Mouse (Mus musculus) brain, embryonic 18.5 days (tissue): ENCODE measurements at regions not wholly inside any gene's neighbourhood (a gene's known extent, or its start where the extent isn't known, plus 50 kb on each side); places are given as distances from the start of the nearest gene placed in this dataset.
"Not testable (repeated sequence)": the region's sequence is repeated elsewhere in the genome, so short reads cannot be mapped to it uniquely, and the experiment has no call there.

Source experiments
- DNase-seq: peaks from one replicate; pipeline ENCODE4 v3.0.0-alpha.2; 2012; ENCODE audit warnings: low read depth, low spot score

DNA sequence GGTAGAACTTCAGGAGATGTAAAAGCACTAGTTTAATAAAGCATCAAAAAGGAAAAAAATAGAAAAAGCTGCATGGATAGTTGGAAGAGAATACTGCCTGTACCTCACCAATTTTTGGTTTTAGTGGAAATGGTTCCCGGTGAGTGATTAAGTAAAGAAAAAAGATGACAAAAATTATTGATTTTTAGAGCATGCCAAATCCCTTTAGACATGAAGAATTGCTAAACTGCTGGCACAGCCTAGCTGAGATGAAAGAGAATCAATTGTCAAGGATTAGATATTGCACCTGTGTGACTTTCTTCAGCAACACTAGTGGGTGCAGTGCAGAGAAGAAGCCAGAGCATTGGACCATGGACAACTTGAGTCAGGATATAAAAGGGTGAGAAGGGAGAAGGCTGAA is 348.7 kb upstream of the Cpeb2 start:
- DNase-seq = no peak

GRCm38 (mm10) chr5:42891890-42892289 is 341.1 kb upstream of the Cpeb2 start:
- peak; percentile 26 for DNase-seq

- DNase-seq = no peak
These were observed 326.8 kb upstream of the Cpeb2 start for GRCm38 (mm10) chr5:42906136-42906535.

- DNase-seq = no peak
These were observed 313.6 kb upstream of the Cpeb2 start for GRCm38 (mm10) chr5:42919328-42919727.

DNA sequence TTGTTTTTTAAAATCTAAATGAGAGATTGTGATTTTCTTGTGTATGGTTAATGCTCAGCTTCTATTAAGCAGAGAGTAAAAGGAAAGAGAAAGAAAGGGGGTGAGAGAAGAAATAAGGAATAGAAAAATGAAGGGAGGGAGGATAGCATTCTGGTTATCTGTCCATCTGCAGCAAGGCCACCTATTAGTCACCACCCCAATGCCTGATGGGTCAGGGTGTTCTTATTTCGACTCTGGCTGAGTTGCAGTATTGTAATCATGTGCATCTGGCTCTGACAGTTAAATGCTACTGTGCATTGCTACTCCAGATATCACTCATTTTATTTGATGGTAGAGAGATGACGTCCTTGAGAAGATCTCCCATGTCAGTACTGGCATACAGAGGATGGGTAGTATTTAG is 300.9 kb upstream of the Cpeb2 start:
- no peak for DNase-seq

- DNase-seq = no peak
These were observed 273.6 kb upstream of the Cpeb2 start for GRCm38 (mm10) chr5:42959296-42959862.

- not testable (repeated sequence) for DNase-seq
These were observed 266.0 kb upstream of the Cpeb2 start for GRCm38 (mm10) chr5:42966952-42967351.

DNA sequence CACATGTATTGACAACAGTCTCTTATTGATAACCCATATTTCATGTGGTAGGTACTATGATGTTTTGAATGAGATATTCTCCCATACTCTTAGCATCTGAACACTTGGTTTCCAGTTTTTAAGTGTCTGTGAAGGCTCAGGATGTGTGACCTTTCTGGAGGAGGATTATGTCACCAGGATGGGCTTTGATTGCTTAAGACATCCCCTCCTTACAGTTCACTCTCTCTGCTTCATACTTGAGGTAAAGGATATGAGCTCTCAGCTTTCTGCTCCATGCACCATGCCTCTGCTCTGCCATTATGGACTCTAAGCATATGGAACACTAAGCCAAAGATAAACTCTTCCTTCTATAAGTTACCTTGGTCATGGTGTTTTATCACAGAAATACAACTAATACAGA is 263.8 kb upstream of the Cpeb2 start:
- no peak for DNase-seq

GRCm38 (mm10) chr5:42969621-42970020 is 263.3 kb upstream of the Cpeb2 start:
- DNase-seq = no peak

- DNase-seq = no peak
These were observed 255.9 kb upstream of the Cpeb2 start for GRCm38 (mm10) chr5:42977108-42977507.

DNA sequence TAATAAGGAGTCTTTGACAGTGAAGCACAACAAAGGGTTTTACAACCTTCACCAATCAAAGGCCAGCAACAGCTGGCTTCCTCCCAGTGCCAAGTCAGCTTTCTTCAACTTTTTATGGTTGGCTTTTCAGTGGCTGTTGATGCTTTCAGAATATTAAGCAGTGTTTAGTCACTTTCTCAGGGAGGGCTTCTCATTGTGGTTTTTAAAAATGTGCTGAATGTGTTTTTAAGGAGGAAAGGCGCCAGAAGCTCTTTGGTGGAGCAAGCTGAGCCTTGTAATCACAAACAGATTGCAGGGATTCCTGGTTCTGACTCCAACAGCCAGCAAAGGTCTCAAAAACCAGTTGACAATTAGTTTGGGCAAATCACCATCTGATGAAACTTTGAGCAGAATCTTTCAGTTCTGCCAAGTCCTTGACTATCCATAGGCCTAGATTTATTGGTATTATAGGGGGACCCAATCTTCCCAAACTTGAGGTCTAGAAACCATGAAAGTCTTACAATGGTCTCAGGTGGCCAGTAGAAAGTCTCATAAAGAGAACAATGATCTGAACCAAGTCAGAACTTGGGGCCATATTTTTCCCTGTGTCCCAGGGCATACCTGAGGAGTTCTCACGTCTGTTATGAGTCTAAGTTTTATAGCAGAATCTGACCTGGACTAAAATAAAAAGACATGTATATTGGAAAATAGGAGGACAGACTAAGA is 251.9 kb upstream of the Cpeb2 start:
- DNase-seq = no peak

DNA sequence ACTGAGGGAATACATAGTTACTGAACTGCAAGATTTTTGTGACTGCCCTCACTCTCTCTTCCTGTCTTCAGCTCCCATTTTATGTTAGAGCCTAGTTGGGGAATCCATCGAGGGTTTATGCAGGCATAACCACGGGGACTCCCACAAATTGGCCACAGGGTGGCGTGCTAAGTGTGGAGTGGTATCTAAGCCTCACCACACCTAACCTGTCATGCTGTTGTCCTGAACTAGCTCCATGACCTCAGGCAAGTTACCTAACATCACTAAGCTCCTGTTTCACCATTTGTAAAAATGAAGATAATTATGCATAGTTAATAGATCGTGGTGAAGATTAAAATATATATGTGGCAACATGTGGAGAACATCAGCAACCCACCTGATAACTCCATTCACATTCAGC is 246.8 kb upstream of the Cpeb2 start:
- DNase-seq = no peak

GRCm38 (mm10) chr5:42987710-42988466 is 245.1 kb upstream of the Cpeb2 start:
- no peak for DNase-seq

GRCm38 (mm10) chr5:42989287-42989686 is 243.7 kb upstream of the Cpeb2 start:
- no peak for DNase-seq

- no peak for DNase-seq
These were observed 208.9 kb upstream of the Cpeb2 start for GRCm38 (mm10) chr5:43024006-43024593.

- no peak for DNase-seq
These were observed 201.7 kb upstream of the Cpeb2 start for GRCm38 (mm10) chr5:43031285-43031684.

- no peak for DNase-seq
These were observed 201.1 kb upstream of the Cpeb2 start for GRCm38 (mm10) chr5:43031916-43032315.

DNA sequence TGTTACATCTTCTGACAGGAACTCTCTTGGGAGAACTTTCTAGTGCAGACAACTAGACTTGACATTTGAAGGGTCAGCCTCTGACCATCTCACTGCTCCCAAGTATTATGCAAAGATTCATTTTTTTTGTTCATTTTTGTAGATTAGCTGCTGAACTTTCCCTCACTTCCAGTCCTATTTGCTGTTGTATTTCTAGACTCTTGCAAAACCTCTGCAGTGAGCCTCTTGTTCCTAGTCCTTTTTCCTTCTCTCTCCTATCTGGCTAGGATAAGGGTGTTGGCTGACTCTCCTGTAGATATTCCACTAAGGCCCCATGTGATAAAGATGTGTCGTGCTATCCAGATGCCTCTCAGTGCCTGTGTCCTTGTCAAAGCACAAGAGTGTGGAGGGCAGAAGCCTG is 198.5 kb upstream of the Cpeb2 start:
- no peak for DNase-seq

- DNase-seq = no peak
These were observed 195.4 kb upstream of the Cpeb2 start for GRCm38 (mm10) chr5:43037592-43037991.

GRCm38 (mm10) chr5:43039525-43039924 is 193.4 kb upstream of the Cpeb2 start:
- DNase-seq = no peak

DNA sequence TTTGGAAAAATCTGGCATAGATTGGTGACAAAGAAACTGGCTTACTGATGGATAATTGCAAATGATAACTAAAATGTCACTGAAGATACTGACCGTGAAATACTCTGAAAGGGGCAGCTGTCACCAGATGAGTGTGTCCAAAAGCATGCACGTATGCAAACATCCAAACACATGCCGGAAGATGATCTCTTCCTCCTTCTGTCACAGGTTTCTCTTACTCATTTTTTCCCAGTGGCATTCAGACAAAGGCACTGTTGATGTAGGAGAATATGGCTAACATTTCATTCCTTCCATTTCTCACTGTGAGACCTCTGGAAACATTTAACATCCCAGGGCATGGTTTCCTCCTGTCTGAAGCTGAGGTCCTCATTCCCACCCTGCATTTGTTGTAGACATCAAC is 190.4 kb upstream of the Cpeb2 start:
- DNase-seq = no peak

DNA sequence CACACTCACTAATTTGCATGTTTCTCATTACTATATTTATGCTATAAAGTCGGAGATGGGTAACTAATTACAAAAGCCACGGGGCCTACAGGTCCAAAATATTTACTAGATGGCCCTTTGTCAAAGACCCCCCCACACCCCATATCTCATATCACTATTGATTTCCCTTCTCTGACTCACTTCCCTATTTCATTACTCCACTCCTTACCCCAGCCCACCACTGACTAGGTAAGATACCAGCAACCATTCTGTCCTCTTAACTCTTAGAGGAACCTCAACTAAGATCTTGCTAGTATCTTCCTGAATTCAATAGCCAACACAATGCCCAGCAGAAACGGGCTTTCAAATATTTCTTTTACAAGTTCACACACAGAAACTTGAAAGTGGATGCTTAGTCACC is 187.1 kb upstream of the Cpeb2 start:
- DNase-seq = no peak

DNA sequence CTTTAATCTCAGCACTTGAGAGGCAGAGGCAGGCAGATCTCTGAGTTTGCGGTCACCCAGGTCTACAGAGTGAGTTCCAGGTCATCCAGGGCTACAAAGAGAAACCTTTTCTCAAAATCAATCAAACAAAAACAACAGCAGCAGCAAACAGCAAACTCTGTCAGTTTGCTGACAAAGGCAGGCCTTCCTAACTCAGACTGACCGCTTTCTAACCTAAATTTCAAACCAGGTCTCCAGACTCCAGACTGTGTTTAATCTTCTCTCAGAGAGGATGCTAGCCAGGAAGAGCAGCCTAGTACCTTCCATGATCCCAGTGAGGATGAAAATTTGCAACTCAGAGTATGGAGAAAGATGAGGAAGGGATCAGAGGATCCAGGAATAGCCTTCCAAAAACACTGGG is 185.7 kb upstream of the Cpeb2 start:
- no peak for DNase-seq
